Mouse (Mus musculus) liver, embryonic 14.5 days (tissue): ENCODE measurements around the gene Arnt.

Experiments used
- CTCF ChIP-seq: IDR thresholded peaks from 2 replicates; pipeline ENCODE4 v1.5.1; 2016; ENCODE audit warnings: antibody characterized with exemption, low read depth, control low read depth
- EP300 ChIP-seq: IDR thresholded peaks from 2 replicates; pipeline ENCODE4 v1.6.1; 2016; ENCODE audit warnings: antibody characterized with exemption, low read depth

DNA sequence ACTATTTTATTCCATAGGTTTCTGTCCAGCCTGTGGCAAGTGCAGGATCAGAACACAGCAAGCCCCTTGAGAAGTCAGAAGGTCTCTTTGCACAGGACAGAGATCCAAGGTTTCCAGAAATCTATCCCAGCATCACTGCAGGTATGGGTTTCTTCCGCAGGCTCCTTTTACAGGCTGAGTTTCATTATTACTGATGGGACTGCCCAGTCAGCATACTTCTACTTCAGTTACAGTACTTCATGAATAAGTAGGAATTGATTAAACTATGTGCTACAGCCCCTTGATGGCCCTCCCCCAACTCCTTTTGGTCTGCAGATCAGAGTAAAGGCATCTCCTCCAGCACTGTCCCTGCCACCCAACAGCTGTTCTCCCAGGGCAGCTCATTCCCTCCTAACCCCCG, 56.0 kb downstream of the Arnt start:
- TF ChIP-seq CTCF (no peak), EP300 (no peak)
